Mouse (Mus musculus) spleen, postnatal 0 days (tissue): ENCODE results near the gene Cnn3. TPM values are rescaled to one million over a fixed set of nuclear protein-coding genes. Genes with fewer than 3 reads are reported as not detected.

ENCODE experiments used
- polyA plus RNA-seq: library from polyadenylated mRNA; unstranded; fragments of >200 nt; fragmentation: Nextera tagmentation; extraction: Ambion mirVana; gene quantifications from 2 replicates; pipeline ENCODE4 v1.2.1, GENCODE M21; 2015

The Cnn3 gene
- 113 and 126 TPM in 2 replicates for polyA plus RNA-seq

GRCm38 (mm10) chr3:121425861-121426620, at the start of gene Cnn3:
Gene Cnn3, plus strand, starts transcription at chr3:121426497.

Other genes with a start within 250 kb of the Cnn3 start
- gene Tmem56, start 143.4 kb upstream of the Cnn3 start, polyA plus RNA-seq, result 16.2 and 17.9 TPM in 2 replicates
- 9.5 and 14.8 TPM in 2 replicates for gene Alg14, start 134.7 kb upstream of the Cnn3 start, polyA plus RNA-seq
- gene Slc44a3, start 105.9 kb downstream of the Cnn3 start, polyA plus RNA-seq, result 0.59 and 0.60 TPM in 2 replicates
- gene 4930432M17Rik, start 244.3 kb downstream of the Cnn3 start, polyA plus RNA-seq, result not detected in 2 replicates